7 mouse cellular contexts compared by ENCODE assay signal in the genomic region with DNA sequence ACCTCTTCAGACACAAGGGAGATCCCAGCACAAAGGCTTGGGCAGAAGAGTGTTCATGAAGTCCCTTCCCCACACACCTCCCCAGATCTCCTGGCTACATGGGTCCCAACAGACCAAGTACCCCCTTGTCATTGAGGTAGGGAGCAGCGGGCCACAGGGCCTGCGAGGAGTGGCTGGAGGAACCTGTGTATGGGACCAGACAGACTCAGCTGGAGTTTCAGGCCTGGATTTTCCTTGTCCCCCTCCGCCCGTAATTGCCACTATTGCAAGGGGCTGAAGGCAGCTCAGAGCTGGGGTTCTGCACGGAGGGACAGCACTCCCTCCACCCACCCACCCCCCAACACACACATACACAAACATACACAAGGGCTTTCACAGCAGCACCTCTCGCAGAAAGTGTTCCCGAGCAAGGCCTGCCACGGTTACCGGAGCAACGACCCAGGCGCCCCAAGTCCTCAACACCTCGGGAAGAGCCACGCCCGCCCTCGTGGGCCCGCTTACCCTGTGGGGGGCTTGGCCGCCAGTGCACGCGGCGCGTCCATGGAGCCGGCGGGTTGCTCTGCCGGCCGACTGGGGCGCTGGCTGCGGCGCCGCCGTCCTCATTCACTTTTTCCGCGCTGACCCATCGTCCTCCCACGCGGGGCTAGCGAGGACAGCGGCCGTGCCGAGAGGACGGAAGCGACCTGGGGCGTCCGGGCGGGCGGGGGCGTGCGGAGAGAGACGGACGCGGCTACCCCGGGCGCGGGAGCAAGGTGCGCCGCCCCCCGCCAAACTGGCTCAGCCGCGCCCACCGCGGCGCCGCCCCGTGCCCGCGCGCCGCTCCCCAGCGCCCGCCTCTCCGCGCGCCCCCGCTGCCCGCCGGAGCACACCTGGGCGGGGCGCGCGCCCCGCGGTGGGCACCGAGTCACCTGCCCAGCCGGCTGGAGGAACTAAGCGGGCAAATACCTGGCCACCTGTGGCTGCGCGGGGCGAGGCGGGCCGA. TPM values are rescaled to one million over a fixed set of nuclear protein-coding genes. Genes with fewer than 3 reads are reported as not detected.
A peak's percentile ranks its signal among the peaks of the same experiment; 100 is the strongest.
DNase-seq lines count a peak whose midpoint lies in the region; ATAC-seq and TF ChIP-seq lines count a peak whose summit lies in the region.

Gene Cobl, minus strand, starts transcription at position 780 of the 982 bp plus-strand sequence.

- peak within 1 kb of the TSS; percentile 90 to 93 for H3K4me3 ChIP-seq in ES-E14 (ENCODE audit: insufficient read depth in 1 of 2, low read depth in 1 of 2, low read length in 2 of 2, poor library complexity in 1 of 2, severe bottlenecking in 1 of 2)
- peak within 1 kb of the TSS; percentile 85 for H3K4me3 ChIP-seq in gastrocnemius, adult 2 months
- peak within 1 kb of the TSS; percentile 60 for H3K4me3 ChIP-seq in intestine, embryonic 14.5 days (ENCODE audit: low read depth, low read length)
- H3K4me3 ChIP-seq in limb, embryonic 13.5 days = peak within 1 kb of the TSS; percentile 73
- H3K4me3 ChIP-seq in midbrain, postnatal 0 days (ENCODE audit: low read depth, low read length) = peak within 1 kb of the TSS; percentile 85

- peak; percentile 73 for ATAC-seq in intestine, embryonic 14.5 days (replicated peaks; ENCODE audit: low FRiP score, low TSS enrichment, low read depth)
- peak; percentile 46; the same call in 1 of the 2 replicates for ATAC-seq in limb, embryonic 13.5 days (ENCODE audit: low FRiP score, low read depth)
- peak; percentile 72 for ATAC-seq in midbrain, postnatal 0 days (ENCODE audit: low FRiP score)
- ATAC-seq in activated CD4-positive, CD25-positive, alpha-beta regulatory T cell, adult 4 months = no peak

- peak; percentile 40 for DNase-seq in ES-E14 (ENCODE audit: low read depth, low spot score)
- peak; percentile 47 for DNase-seq in adrenal gland, postnatal 10 days
- peak; percentile 54 for DNase-seq in gastrocnemius, adult 2 months
- DNase-seq in intestine, embryonic 14.5 days (ENCODE audit: low spot score) = peak; percentile 75
- peak; percentile 30 for DNase-seq in midbrain, postnatal 0 days (ENCODE audit: low spot score)

- intact Hi-C loops in gastrocnemius, adult 2 months (cut with DNase I) = no loop called here

- H3K9me3 ChIP-seq in ES-E14 (ENCODE audit: control insufficient read depth, insufficient read depth, low read depth, low read length) = no peaks in the 10 kb centered on the region
- H3K9me3 ChIP-seq in intestine, embryonic 14.5 days (ENCODE audit: control insufficient read depth, low read length) = no peaks in the 10 kb centered on the region
- H3K9me3 ChIP-seq in limb, embryonic 13.5 days = no peaks in the 10 kb centered on the region
- no peaks in the 10 kb centered on the region for H3K9me3 ChIP-seq in midbrain, postnatal 0 days (ENCODE audit: low read length)

- peak within 1 kb of the TSS; percentile 84 for H3K4me2 ChIP-seq in intestine, embryonic 14.5 days (ENCODE audit: low read length)
- peak within 1 kb of the TSS; percentile 93 for H3K4me2 ChIP-seq in limb, embryonic 13.5 days (replicated peaks)
- peak within 1 kb of the TSS; percentile 87 for H3K4me2 ChIP-seq in midbrain, postnatal 0 days (ENCODE audit: low read depth, low read length, poor library complexity, severe bottlenecking)

- in situ Hi-C loops in ES-E14 (cut with MboI; ENCODE audit: low sequenced_read_pairs in 2 of 2, unreplicated experiment in 2 of 2) = no loop called here

- TF ChIP-seq CTCF in gastrocnemius, adult 2 months (IDR thresholded peaks at IDR 0.05) = no peak
- no peak for TF ChIP-seq CTCF in midbrain, postnatal 0 days (IDR thresholded peaks at IDR 0.05)

- peak within 1 kb of the TSS; percentile 93 for H3K27ac ChIP-seq in ES-E14 (ENCODE audit: insufficient read depth, low read depth, low read length, poor library complexity, severe bottlenecking)
- peak within 1 kb of the TSS; percentile 85 for H3K27ac ChIP-seq in gastrocnemius, adult 2 months
- no peak within 1 kb of the TSS for H3K27ac ChIP-seq in intestine, embryonic 14.5 days (ENCODE audit: low read depth)
- no peak within 1 kb of the TSS for H3K27ac ChIP-seq in limb, embryonic 13.5 days
- H3K27ac ChIP-seq in midbrain, postnatal 0 days (ENCODE audit: low read depth, low read length) = peak within 1 kb of the TSS; percentile 32

- H3K36me3 ChIP-seq in ES-E14 (ENCODE audit: control insufficient read depth, insufficient read depth, low read length, poor library complexity, severe bottlenecking) = no peaks in the 10 kb centered on the region
- H3K36me3 ChIP-seq in intestine, embryonic 14.5 days (ENCODE audit: control insufficient read depth, insufficient read depth, low read length) = no peaks in the 10 kb centered on the region
- no peaks in the 10 kb centered on the region for H3K36me3 ChIP-seq in limb, embryonic 13.5 days
- H3K36me3 ChIP-seq in midbrain, postnatal 0 days (ENCODE audit: insufficient read depth, low read length) = no peaks in the 10 kb centered on the region

- 1% methylated on average over 72 of the region's 89 CpGs for WGBS in intestine, embryonic 14.5 days
- WGBS in limb, embryonic 13.5 days = 1% methylated on average over 56 of the region's 89 CpGs
- WGBS in midbrain, postnatal 0 days = 2% methylated on average over 81 of the region's 89 CpGs

- peak within 1 kb of the TSS; percentile 90 for H3K9ac ChIP-seq in ES-E14 (ENCODE audit: insufficient read depth, low read depth, low read length, poor library complexity, severe bottlenecking)
- H3K9ac ChIP-seq in intestine, embryonic 14.5 days (ENCODE audit: low read length) = peak within 1 kb of the TSS; percentile 54
- H3K9ac ChIP-seq in limb, embryonic 13.5 days = peak within 1 kb of the TSS; percentile 76
- peak within 1 kb of the TSS; percentile 81 for H3K9ac ChIP-seq in midbrain, postnatal 0 days (replicated peaks; ENCODE audit: low read length, poor library complexity, severe bottlenecking)

- peaks cover 23 to 31% of the 10 kb centered on the region in 2 experiments for H3K4me1 ChIP-seq in ES-E14 (ENCODE audit: control insufficient read depth in 2 of 2, insufficient read depth in 2 of 2, low read length in 2 of 2, poor library complexity in 1 of 2)
- H3K4me1 ChIP-seq in intestine, embryonic 14.5 days (replicated peaks; ENCODE audit: control insufficient read depth, insufficient read depth, low read length) = no peaks in the 10 kb centered on the region; the same call in 1 of the 2 replicates
- H3K4me1 ChIP-seq in limb, embryonic 13.5 days = peaks cover 10% of the 10 kb centered on the region
- H3K4me1 ChIP-seq in midbrain, postnatal 0 days (ENCODE audit: insufficient read depth, low read length) = peaks cover 2% of the 10 kb centered on the region

- H3K27me3 ChIP-seq in intestine, embryonic 14.5 days (replicated peaks; ENCODE audit: control insufficient read depth, insufficient read depth, low read length) = peaks cover 4% of the 10 kb centered on the region; the same call in 1 of the 2 replicates
- peaks cover 44% of the 10 kb centered on the region for H3K27me3 ChIP-seq in limb, embryonic 13.5 days
- H3K27me3 ChIP-seq in midbrain, postnatal 0 days (ENCODE audit: insufficient read depth, low read length) = no peaks in the 10 kb centered on the region

TF ChIP-seq in ES-E14, 5 proteins besides CTCF, POLR2A, EP300 and RAD21:
- no peak for TF ChIP-seq HCFC1 (IDR thresholded peaks at IDR 0.05; ENCODE audit: borderline replicate concordance, insufficient read depth, low read length)
- no peak for TF ChIP-seq ZC3H11A (IDR thresholded peaks at IDR 0.05; ENCODE audit: borderline replicate concordance, low read depth, low read length)
- TF ChIP-seq MAFK (IDR thresholded peaks at IDR 0.05; ENCODE audit: insufficient read depth, low read depth, low read length) = no peak
- no peak for TF ChIP-seq CHD2 (IDR thresholded peaks at IDR 0.05; ENCODE audit: low read depth, low read length)
- TF ChIP-seq ZNF384 (IDR thresholded peaks at IDR 0.05; ENCODE audit: low read depth, low read length) = no peak

RNA-seq across cellular contexts. Expression of gene Cobl, which starts in this region (rescaled TPM):
- 33.2 and 36.5 TPM in 2 replicates for total RNA-seq in ES-E14 (2012; rRNA removed)
- 10 to 100 TPM in 1 of 2 experiments, 1 to 10 TPM in 1; 9.1 to 16.1 TPM for total RNA-seq in adrenal gland, postnatal 10 days (2021)
- 100 to 1,000 TPM; 101 to 123 TPM for total RNA-seq in gastrocnemius, adult 2 months (2021)
- 11.6 and 13.1 TPM in 2 replicates for polyA plus RNA-seq in intestine, embryonic 14.5 days (2014; fragmentation: Nextera tagmentation; extraction: Ambion mirVana)
- 16.9 and 17.8 TPM in 2 replicates for polyA plus RNA-seq in limb, embryonic 13.5 days (2015; fragmentation: Nextera tagmentation; extraction: Ambion mirVana)
- 24.5 and 29.0 TPM in 2 replicates for total RNA-seq in midbrain, postnatal 0 days (2014; rRNA removed)
- 14.2 and 17.2 TPM in 2 replicates for polyA plus RNA-seq in midbrain, postnatal 0 days (2015; fragmentation: Nextera tagmentation; extraction: Ambion mirVana)
- polyA plus RNA-seq in activated CD4-positive, CD25-positive, alpha-beta regulatory T cell, adult 4 months (2017; shearing (Covaris generic)) = not detected

Comparison
In these comparisons a context has a peak if more than half of its experiments do, and no peak if none do; other contexts are left out.
1. RNA of gene Cobl (polyA plus RNA-seq): 16.9 to 17.8 TPM in limb, embryonic 13.5 days, 14.2 to 17.2 TPM in midbrain, postnatal 0 days and 11.6 to 13.1 TPM in intestine, embryonic 14.5 days; not detected in activated CD4-positive, CD25-positive, alpha-beta regulatory T cell, adult 4 months; every median in the first group is over 10 times any median in the second.
2. H3K27ac ChIP-seq: peak in ES-E14 (single experiment), gastrocnemius, adult 2 months (single experiment) and midbrain, postnatal 0 days (single experiment); none in intestine, embryonic 14.5 days (single experiment) and limb, embryonic 13.5 days (single experiment).
3. Peak in every context shown above with its lines, with median percentiles within 50 percentile points of each other: DNase-seq, H3K4me3 ChIP-seq, H3K9ac ChIP-seq and H3K4me2 ChIP-seq.